Mouse (Mus musculus) A20 (cell line): ENCODE measurements around the gene Mxd4.

Experiments used
- DNase-seq: peaks from one replicate; pipeline ENCODE4 v3.0.0-alpha.2; 2011; ENCODE audit warnings: low read depth, low spot score

Gene Mxd4

DNA sequence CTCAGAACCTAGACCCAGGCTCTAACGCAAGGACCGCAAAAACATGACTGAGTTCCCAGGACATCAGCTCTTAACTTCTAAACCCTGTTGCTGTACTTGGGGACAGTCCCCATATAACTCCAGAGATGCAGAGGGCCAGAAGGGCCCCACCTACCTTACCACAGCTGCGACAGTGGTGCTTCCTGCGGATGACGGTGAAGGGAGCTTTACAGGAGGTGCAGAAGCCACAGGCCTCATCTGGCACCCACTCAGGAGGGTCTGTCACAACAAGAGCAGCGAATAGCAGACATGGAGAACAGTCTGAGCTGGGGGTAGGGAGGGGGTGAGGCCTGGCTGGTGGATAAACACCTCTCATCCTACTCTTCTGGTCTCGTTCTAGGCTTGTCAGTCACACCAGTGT, 8.9 kb upstream of the Mxd4 start:
- peak; percentile 51 for DNase-seq

DNA sequence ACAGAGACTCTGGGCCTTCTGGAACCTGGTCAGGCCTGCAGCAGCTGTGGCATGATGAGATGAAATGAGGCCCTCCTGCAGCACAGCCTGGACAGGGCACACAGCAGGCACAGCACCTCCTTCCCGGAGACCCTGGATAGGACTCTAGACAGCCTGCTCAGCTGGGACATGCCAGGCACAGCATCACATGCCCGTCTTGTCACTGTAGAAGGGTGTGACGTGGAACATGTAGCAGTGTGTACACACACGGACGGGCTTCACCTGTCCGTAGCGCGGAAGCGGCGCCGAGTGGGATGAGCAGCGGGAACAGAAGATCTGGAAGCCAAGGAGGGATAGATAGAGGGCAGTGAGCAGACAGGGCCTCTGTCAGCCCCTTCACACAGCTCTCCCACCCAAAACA, 8.3 kb upstream of the Mxd4 start:
- no peak for DNase-seq

DNA sequence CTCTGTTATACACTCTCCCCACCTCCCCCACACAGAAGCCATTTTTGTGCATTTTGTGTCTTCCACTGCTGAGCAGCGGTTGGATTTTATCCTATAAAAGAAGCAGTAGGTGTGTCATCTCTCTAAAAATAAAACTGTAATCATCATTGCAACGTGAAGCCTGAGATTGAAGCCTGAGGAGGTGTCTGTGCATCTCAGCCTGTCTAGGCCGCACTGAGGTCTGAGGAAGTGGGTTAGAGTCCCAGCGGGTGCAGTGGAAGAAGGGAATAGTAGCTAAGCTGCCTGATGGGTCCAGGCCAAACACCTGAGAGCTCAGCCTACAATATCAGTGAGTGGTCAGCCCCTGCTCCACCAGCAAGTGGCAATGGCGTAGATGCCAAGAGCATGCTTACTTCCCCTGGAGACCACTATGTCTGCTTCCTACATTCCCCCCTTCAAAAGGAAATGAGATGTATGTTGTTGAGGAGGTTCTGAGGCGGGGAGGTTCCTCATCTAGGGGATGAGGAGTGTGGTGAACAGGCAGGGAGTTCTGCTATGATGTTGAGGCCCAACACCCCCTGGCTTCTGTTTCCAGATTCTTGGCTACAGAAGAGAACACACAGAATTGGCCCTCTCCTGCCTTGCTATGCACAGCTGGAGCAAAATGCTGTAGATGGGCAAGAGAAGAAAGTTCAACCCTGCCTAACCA, 7.6 kb upstream of the Mxd4 start:
- no peak for DNase-seq

DNA sequence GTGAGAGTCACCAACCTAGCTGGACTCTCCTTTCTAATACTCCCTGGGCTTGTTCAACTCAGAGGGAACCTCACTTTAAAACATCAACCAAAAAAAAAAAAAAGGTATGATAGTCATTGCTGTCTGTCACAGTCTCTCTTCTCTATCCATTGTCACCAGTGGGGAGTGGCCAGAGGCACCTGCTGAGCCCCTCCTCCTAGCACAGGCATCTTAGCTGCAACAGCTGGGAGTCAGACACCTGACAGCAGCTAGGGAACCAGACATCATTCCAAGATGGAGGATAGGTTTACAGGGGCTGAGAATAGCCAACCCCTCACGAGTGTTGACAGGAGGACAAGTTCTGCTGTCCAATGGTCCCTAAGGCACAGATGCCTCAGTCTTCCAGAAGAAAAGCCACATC, 6.9 kb upstream of the Mxd4 start:
- DNase-seq, result no peak

DNA sequence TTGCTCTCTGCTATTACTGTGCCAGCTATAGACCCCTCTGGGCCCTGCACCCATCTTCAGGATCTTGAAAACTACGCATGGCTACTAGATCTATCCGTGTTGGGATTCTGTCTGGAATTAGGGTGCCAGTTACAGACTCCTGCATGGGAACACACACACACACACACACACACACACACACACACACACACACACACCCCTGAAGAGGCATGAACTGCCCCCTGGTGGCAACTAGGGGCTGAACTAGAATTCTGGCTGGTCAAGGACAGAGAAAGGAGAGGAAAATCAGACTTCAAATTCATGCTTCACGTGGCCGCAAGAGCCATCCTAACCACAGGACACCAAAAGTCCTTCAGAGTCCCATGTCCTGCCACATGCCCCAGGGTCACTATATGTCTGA, 4.3 kb upstream of the Mxd4 start:
- DNase-seq, result peak; percentile 54

DNA sequence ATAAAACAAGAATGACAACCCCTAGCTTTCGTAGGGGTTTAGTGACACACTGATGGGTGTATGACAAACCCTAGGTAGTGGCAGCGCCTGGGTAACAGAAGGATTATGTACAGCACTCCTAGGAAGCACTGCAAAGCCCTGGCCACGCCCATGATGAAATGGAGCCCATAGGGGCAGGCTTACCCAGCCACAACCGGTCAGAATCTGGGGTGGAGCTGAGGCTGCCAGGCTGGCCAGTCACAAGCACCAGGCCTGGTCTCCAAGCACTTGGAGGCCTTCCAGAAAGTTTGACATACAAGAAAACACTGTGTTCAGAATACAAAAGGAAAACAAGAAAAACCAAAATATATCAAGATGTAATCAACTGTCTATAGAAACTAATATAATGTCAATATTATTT, 3.5 kb upstream of the Mxd4 start:
- no peak for DNase-seq

DNA sequence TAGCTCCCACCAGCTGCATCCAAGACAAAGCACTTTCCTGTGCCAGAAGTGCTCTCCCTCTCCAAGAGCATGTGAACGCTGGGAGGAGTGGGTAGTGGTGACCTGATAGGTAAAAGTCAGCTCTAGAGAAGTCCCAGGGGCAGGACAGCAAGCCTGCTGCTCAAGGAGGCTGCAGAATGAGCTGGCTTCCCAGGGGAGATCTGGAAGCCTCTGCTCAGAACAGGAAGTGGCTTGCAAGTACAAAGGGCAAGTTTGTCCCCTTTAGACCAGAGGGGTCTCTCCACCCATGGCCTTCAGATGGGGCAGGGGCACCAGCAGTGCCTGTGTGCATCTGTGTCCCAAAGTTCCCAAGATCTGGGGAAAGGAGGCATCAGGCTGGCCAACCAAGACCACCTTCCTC, 2.0 kb upstream of the Mxd4 start:
- DNase-seq, result no peak

DNA sequence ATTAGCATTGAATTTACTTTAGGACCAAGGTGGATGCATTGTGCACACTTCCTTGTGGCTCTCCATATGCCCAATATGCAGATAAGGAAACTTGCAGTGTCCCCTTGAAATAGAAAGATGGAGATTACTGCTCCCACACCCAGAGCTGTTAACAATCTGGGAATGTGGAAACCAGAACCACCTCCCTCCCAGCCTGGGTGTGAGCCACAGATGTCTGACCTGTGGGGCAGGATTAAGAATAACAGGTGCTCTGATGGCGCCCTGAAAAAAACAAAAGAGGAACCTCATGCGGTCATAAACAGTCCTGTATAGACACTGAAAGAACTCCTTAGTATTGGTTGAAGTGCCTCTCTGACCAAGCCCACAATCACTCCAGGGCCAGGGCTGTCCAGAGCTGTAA, 1.3 kb upstream of the Mxd4 start:
- peak; percentile 84 for DNase-seq

DNA sequence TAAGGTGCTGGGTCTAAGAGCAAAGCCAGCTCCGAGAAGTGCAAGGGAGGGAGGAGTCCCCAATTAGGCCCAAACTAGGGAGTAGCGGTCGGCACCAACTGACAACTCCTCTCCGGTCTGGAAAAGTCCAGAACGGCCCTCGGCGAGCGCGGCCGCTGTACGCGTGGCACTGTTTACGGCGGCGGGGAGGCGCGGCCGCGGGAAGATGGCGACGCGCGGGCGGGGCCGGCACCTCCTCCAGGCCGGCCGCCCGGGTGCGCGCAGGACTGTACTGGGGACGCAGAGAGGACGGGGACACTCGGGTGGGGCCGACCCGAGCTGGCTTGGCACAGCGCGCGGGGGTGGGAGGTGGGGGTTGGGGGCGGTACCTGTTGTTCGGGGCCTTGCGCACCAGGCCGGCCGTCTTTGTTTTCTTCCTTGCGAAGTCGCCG, 544 bp downstream of the Mxd4 start:
- peak; percentile 54 for DNase-seq

DNA sequence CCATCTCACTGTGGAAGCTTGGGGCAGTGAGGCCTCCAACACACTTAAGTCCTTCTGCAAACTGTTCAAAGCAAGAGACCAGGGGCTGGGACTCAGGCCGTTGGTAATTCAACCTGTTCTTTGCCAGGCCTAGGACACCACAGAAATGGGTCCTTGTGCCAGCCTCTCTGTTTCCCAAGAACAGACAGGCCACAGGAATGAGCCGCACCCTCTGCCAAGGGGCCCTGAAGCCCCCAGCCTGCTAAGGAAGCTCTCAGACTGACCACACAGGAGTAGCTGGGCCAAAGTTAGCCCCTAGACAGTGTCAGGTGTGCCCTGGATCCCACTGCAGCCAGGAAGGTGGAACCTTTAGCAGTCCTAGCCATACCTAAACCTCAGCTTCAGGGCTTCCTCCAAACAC, 1.1 kb downstream of the Mxd4 start:
- no peak for DNase-seq

DNA sequence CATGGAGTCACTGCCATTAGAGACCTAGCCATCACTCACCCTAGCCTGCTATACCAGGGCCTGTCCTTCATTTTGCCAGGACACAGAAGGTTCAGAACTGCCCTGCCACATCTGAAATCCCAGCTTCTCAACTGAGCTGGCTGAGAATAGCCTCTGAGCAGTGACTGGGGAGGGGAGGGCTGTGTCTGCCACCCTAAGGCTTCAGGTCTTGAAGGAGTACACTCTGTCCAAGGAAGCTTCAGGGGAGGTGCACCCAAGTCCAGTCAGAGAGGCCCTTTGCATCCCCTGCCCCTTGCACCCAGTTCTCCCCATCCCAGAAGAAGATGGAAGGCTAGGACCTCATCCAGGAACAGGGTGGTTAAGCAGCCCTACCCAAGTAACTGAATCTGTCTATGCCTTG, 1.7 kb downstream of the Mxd4 start:
- DNase-seq, result no peak

DNA sequence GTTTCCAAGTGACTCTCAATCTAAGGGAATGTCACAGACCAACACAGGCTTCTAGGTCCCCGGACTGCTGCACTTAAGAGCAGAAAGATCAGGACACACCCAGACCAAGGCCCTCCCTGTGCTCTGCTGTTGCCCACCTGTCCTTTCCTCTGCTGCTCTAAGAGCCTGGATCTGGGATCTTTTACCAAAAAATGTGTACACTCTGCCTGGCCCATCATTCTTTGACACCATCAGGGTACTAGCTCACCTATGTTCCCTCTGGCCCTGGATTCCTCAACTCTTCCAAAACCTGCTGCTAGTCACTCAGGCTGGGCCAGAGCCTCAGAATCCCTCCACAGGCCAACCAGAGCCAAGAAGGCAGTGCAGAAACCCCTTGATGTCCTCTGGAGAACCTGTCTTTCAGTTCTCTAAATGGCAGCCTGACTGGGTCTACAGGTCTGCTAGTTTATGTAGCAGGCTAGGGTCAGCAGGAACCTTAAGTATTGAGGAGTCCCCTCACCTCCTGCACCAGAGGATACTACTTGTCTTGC, 2.4 kb downstream of the Mxd4 start:
- DNase-seq, result no peak

DNA sequence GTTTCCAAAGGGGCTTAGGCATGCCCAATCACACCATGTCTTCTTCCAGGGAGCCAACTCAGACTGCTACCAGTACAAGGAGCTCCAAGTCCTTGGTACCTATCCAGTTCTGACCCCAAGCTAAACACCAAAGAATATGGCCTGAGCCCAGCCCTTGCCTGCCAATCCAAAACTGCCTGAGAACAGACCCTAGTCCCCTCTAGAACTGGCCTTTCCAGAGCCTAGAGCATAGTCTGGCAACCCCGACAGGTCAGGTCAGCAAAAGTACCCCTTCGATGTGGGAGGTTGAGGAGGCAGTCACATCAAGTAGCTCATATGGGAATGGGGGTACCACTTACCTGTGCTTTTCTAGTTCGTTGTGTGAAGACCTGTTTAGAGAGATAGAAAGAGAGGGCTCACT, 3.5 kb downstream of the Mxd4 start:
- no peak for DNase-seq

DNA sequence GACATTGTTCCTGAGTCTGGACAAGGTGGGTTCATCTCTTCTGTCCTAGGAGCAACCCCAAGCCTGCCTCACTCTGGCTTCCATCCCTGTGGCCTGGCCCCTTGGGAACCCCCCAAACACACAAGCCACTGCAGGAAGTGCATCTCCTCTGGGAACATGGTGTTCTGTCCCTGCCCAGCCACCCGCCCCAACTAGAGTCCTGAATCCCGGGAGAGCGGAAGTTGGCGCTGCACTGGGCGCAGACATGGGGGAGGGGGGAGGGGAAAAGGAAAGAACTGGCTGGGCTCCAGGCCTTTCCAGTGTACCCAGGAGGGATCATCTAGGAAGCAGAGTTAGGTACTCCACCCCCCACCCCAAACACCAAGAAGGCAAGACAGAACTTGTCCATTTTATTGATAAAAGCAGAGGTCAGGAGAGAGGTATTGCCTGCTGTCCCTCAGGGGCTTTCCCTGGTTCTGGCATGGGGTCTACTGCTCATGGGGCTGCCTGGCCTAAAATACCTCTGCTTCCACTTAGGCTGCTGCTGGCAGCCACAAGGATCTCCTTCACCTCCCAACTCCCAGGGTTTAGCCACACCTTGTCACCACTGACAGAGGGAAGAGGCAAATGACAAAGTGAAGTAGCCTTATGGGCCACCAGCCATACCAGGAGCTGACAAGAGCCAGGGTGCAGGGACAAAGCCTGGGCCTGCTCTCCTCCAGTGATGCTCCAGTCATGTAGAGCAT, 4.2 kb downstream of the Mxd4 start:
- DNase-seq, result no peak

DNA sequence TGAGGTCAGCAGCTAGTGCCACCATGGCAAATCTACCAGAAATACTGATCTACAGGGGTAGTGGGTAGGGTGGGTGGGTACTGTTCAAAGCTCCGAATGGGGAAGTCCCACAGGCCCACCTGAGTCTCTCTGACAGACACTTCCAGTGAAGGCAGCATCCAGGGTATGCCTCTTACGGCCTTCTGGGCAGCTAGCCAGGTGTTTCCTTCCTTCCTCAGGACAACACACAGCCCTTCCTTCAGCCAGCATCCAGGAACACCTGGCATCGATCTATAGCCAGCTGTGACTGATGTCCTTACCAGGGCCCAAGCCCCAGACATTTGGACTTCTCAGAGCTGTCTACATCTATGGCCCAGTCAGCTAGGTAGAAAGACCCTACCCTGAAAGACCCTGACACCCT, 5.0 kb downstream of the Mxd4 start:
- DNase-seq, result no peak

DNA sequence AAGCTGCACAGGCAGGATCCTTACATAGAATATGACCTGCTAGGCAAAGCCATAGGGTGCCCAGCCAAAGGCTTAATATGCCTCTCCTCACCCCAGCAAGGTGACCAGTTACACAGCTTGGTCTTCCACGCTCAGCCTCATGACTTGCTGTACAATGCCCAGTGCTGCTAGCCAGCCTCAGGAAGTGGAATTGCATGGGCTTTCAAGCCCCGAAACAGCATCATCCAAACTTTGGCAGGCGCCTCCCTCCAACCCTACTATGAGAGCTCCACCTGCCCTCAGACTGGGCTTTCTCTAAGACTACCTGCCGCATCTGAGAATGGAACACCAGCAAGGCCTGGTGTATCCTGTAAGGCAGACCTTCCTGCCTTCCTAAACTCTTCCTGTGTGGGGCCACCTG, 9.7 kb downstream of the Mxd4 start:
- DNase-seq, result no peak

DNA sequence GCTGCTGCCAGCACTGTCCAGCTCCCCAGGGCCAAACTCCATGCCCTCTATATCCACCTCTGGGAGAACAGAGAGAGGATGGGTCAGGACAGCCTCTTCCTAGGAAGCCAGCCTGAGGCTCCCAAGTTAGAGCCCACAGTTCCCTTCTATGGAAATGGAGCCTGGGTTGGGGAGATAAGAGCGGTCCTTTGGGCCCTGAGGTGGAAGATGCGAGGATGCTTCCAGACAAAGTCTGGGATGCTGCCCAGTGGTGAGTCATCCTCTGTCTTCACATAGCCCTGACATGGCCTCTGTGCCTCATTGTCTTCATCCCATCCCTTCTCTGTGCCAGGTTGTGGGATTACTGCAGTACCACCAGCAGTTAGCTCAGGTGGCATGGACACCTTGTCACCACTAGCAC, 10.4 kb downstream of the Mxd4 start:
- no peak for DNase-seq

DNA sequence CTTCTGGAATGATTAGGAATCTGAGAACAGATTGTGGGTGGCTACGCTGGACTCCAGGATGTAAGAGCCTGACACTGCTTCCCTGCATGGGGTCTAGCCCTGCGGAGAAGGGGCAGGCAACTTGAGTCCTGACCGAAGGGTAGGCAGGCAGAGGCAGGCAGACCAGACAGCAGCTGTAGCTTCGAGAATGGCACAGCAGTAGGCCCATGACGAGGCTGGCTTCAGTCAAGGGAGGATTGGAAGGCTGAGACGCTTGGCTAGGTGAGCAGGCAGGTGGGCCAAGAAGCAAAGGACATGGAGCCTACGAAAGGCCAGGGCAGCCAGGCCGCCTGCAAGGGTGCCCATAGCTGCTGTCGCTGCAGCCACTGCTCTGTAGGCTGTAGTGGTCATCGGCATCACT, 10.8 kb downstream of the Mxd4 start:
- DNase-seq, result no peak

DNA sequence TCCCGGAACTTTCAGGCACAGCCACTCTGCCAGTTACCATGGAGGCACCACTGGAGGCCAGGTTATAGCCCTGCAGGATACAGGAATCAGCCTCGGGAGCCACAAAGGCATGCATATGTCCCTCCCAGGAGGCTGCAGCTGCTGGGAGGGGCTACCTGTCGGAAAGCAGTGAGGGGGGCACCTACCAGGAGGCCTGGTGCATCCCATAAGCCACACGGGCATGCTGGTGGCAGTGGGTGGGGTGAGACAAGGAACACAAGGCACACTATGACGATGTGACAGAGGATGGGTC, 12.2 kb downstream of the Mxd4 start:
- DNase-seq, result no peak

DNA sequence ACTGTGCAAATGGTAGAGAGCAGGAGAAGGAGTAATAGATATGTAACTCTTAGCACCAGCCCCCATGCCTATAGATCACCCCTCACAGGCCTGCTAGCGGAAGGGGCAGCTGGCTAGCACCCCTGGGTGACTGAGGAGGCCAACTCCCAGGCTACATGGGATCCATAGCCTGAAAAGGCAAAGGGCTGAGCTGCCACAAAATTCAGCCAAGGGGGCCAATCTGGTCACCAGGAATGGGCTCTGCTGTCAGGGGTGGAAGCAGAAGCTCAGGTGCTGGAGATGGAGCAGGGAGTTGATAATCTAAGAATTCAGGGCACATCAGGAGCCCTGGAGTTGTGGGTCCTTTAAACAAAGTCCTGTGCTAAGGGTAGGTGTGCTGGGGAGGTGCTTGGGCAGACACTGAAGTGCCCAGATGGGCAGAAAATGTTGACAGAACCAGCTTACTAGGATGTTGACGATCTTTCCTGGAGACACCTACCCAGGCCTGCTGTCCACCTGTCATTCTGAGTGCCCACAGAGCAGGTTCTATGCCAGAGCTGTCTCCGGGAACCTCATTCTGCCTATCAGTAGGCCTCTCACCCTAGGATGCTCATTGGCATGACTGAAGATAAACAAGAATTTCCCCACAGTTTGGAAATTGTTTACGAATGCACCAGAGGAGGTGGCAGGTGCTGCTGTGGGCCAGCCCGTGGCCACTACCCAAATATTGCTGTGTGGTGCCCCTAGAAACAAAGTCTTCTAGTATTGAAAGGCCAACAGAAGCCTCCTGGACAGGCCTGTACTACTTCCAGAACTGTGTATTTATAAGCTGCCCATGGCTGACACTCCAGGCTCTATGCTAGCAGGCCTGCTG, 12.7 kb downstream of the Mxd4 start:
- DNase-seq, result no peak

DNA sequence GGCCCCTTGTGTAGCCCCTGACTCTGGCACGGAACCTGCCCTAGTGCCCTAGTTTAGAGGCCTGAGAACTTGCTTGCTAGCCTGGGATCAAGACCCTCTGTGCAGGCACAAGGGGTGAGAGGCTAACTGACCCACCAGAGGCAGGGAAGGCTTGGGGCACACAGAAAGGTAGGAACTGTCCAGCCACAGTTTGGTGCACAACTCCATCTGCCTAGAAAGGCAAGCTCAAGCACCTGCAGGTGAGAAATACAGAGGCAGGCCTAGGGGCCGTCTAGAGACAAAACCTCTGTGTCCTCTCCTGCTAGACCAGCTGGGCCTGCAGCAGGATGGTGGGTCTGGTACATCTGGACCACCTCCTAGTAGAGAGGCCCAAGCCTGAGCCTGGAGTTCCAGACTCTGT, 13.5 kb downstream of the Mxd4 start:
- DNase-seq, result no peak

DNA sequence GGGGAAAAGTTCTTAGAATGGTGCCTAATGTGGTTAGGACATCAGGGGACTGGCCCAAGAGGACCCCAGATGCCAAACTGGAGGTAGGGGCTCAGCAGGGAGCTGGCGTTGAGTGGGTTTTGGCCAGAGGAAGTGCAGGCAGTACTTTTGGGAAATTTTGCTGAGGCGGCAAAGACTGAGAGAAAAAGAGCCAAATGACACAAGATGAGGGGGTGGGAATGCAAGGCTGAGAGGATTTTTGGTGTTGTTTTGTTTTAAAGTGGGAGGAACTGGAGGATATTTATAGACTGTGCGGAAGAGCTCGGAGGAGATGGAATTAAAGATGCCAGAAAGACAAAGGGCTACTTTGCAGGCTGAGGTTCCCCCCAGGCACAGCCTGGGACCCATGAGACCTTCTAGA, 16.8 kb downstream of the Mxd4 start:
- no peak for DNase-seq

DNA sequence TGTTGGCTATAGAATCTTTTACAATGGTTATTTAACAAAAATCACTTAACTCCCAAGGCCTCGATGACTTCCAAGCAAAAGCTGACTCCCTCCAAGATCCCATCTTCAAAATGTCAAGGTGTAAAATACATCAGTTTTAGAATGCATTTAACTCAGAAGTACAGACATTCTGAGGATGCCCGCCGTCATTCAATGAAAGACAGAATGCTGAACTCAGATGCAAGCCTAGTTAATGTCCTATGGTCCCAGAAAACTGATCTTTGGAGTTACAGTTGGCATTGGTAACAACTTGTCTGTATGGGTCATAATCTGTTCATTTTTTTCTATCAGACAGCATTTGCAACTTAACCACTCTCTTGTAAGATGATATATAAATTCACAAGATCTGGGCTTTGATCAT, 17.6 kb downstream of the Mxd4 start:
- no peak for DNase-seq
